Mouse (Mus musculus): ENCODE measurements around the gene Slc35f1. TPM values are rescaled to one million over a fixed set of nuclear protein-coding genes. Genes with fewer than 3 reads are reported as not detected.

The Slc35f1 gene
- polyA plus RNA-seq, 1 experiment from 2014 or later = 44.9 TPM

DNA sequence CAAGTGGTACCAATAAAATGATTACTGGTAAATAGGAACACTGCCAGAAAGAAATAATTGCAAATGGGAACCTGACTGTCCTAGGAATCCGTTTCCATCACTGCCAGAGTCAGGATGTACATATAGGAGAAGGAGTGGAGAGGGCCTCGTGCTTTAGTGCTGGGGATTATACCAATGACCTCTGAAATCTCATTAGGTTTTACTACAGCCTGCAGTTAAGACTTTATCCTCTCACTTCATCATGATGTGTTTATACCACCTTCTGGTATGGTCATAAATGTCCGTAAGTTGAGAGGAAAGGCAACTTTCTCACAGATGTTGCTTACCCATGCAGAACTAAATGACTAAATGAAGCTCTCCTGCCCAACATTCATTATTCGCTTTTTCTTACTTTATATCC, 401.2 kb downstream of the Slc35f1 start:
- no peaks in the 10 kb centered on the region for H3K9me3 ChIP-seq (ENCODE audit: control insufficient read depth, low read length)
- ATAC-seq = no peak
- 84% methylated on average over 4 of the region's 4 CpGs for WGBS
- H3K4me2 ChIP-seq (ENCODE audit: low read length) = no peak overlapping the region
- no peaks in the 10 kb centered on the region for H3K27me3 ChIP-seq (replicated peaks; ENCODE audit: control insufficient read depth, insufficient read depth, low read length)
- H3K4me1 ChIP-seq (replicated peaks; ENCODE audit: control insufficient read depth, insufficient read depth, low read length) = no peaks in the 10 kb centered on the region
- peaks cover 7% of the 10 kb centered on the region for H3K36me3 ChIP-seq (ENCODE audit: control insufficient read depth, insufficient read depth)
- H3K9ac ChIP-seq (replicated peaks; ENCODE audit: low read depth, low read length) = no peak overlapping the region
- H3K4me3 ChIP-seq (replicated peaks; ENCODE audit: low read length) = no peak overlapping the region
- no peak overlapping the region for H3K27ac ChIP-seq (ENCODE audit: low read length)

DNA sequence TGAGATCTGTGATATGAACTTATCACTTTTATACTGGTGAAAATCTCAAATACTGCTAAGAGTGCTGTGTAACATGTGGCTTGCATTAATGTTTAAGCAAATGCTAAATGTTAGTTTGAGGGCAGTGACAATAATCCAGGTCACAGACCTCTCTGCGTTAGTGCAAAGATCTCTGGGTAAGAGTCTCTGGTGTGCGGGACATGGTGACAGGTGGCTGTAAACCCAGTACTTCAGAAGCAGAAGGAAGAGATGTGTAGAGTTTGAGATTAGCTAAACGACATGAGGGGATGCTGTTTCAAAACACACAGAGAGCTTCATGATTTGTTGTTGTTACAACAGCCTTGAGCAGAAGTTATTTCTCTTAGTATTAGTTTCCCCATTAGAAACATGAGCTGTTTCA, 406.1 kb downstream of the Slc35f1 start:
- Histone ChIP-seq H3K9ac (replicated peaks; ENCODE audit: low read depth, low read length) (no peak overlapping the region), H3K9me3 (ENCODE audit: control insufficient read depth, low read length) (no peaks in the 10 kb centered on the region), H3K4me2 (ENCODE audit: low read length) (no peak overlapping the region), H3K27me3 (replicated peaks; ENCODE audit: control insufficient read depth, insufficient read depth, low read length) (no peaks in the 10 kb centered on the region), H3K36me3 (ENCODE audit: control insufficient read depth, insufficient read depth) (no peaks in the 10 kb centered on the region), H3K4me1 (replicated peaks; ENCODE audit: control insufficient read depth, insufficient read depth, low read length) (no peaks in the 10 kb centered on the region), H3K27ac (ENCODE audit: low read length) (no peak overlapping the region), H3K4me3 (replicated peaks; ENCODE audit: low read length) (no peak overlapping the region)
- WGBS = 89% methylated on average over 3 of the region's 3 CpGs
- ATAC-seq = no peak

GRCm38 (mm10) chr10:53100881-53101280, 410.5 kb downstream of the Slc35f1 start:
- Histone ChIP-seq H3K4me2 (ENCODE audit: low read length) (no peak overlapping the region), H3K9me3 (ENCODE audit: control insufficient read depth, low read length) (no peaks in the 10 kb centered on the region), H3K27ac (ENCODE audit: low read length) (no peak overlapping the region), H3K27me3 (replicated peaks; ENCODE audit: control insufficient read depth, insufficient read depth, low read length) (no peaks in the 10 kb centered on the region), H3K4me1 (replicated peaks; ENCODE audit: control insufficient read depth, insufficient read depth, low read length) (peaks cover 2% of the 10 kb centered on the region; the same call in 1 of the 2 replicates), H3K9ac (replicated peaks; ENCODE audit: low read depth, low read length) (no peak overlapping the region), H3K4me3 (replicated peaks; ENCODE audit: low read length) (no peak overlapping the region), H3K36me3 (ENCODE audit: control insufficient read depth, insufficient read depth) (no peaks in the 10 kb centered on the region)
- no peak for ATAC-seq
- 84% methylated on average over 3 of the region's 3 CpGs for WGBS

DNA sequence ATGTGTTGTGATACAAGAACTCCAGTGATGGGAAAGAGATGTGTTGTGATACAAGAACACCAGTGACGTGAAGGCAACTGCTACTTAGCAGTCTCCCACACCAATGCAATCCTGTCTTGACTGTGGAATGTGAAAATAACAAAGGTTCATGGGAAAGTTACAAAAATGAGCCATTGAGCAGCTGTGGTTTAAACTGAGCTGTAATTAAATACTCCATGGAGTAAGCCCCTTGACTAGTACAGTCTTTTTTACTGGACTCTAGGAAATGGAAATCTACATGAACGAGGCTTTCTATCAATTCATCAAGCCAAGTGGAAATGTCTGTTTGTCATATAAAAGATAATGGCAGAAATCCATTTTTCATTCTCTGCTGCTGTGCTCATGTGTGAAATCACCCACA, 411.1 kb downstream of the Slc35f1 start:
- WGBS = 73% methylated on average over 2 of the region's 2 CpGs
- H3K36me3 ChIP-seq (ENCODE audit: control insufficient read depth, insufficient read depth) = no peaks in the 10 kb centered on the region
- no peak overlapping the region for H3K4me2 ChIP-seq (ENCODE audit: low read length)
- no peaks in the 10 kb centered on the region for H3K27me3 ChIP-seq (replicated peaks; ENCODE audit: control insufficient read depth, insufficient read depth, low read length)
- H3K4me1 ChIP-seq (replicated peaks; ENCODE audit: control insufficient read depth, insufficient read depth, low read length) = peaks cover 2% of the 10 kb centered on the region; the same call in 1 of the 2 replicates
- H3K9me3 ChIP-seq (ENCODE audit: control insufficient read depth, low read length) = no peaks in the 10 kb centered on the region
- no peak overlapping the region for H3K4me3 ChIP-seq (replicated peaks; ENCODE audit: low read length)
- ATAC-seq = no peak
- no peak overlapping the region for H3K27ac ChIP-seq (ENCODE audit: low read length)
- H3K9ac ChIP-seq (replicated peaks; ENCODE audit: low read depth, low read length) = no peak overlapping the region

GRCm38 (mm10) chr10:53102423-53102822, 412.1 kb downstream of the Slc35f1 start:
- no peak overlapping the region for H3K27ac ChIP-seq (ENCODE audit: low read length)
- H3K9ac ChIP-seq (replicated peaks; ENCODE audit: low read depth, low read length) = no peak overlapping the region
- H3K9me3 ChIP-seq (ENCODE audit: control insufficient read depth, low read length) = no peaks in the 10 kb centered on the region
- no peaks in the 10 kb centered on the region for H3K27me3 ChIP-seq (replicated peaks; ENCODE audit: control insufficient read depth, insufficient read depth, low read length)
- H3K4me2 ChIP-seq (ENCODE audit: low read length) = no peak overlapping the region
- ATAC-seq = peak; percentile 43; the same call in 1 of the 2 replicates
- 82% methylated on average over 2 of the region's 2 CpGs for WGBS
- no peaks in the 10 kb centered on the region for H3K36me3 ChIP-seq (ENCODE audit: control insufficient read depth, insufficient read depth)
- peaks cover 2% of the 10 kb centered on the region; the same call in 1 of the 2 replicates for H3K4me1 ChIP-seq (replicated peaks; ENCODE audit: control insufficient read depth, insufficient read depth, low read length)
- no peak overlapping the region for H3K4me3 ChIP-seq (replicated peaks; ENCODE audit: low read length)

- Histone ChIP-seq H3K27me3 (replicated peaks; ENCODE audit: control insufficient read depth, insufficient read depth, low read length) (no peaks in the 10 kb centered on the region), H3K9me3 (ENCODE audit: control insufficient read depth, low read length) (no peaks in the 10 kb centered on the region), H3K36me3 (ENCODE audit: control insufficient read depth, insufficient read depth) (no peaks in the 10 kb centered on the region), H3K9ac (replicated peaks; ENCODE audit: low read depth, low read length) (no peak overlapping the region), H3K27ac (ENCODE audit: low read length) (no peak overlapping the region), H3K4me2 (ENCODE audit: low read length) (no peak overlapping the region), H3K4me1 (replicated peaks; ENCODE audit: control insufficient read depth, insufficient read depth, low read length) (peaks cover 13% of the 10 kb centered on the region), H3K4me3 (replicated peaks; ENCODE audit: low read length) (no peak overlapping the region)
- WGBS = 28% methylated on average over 3 of the region's 3 CpGs
- peak; percentile 23; the same call in 1 of the 2 replicates for ATAC-seq
Measured at GRCm38 (mm10) chr10:53115028-53115427, 424.7 kb downstream of the Slc35f1 start.

DNA sequence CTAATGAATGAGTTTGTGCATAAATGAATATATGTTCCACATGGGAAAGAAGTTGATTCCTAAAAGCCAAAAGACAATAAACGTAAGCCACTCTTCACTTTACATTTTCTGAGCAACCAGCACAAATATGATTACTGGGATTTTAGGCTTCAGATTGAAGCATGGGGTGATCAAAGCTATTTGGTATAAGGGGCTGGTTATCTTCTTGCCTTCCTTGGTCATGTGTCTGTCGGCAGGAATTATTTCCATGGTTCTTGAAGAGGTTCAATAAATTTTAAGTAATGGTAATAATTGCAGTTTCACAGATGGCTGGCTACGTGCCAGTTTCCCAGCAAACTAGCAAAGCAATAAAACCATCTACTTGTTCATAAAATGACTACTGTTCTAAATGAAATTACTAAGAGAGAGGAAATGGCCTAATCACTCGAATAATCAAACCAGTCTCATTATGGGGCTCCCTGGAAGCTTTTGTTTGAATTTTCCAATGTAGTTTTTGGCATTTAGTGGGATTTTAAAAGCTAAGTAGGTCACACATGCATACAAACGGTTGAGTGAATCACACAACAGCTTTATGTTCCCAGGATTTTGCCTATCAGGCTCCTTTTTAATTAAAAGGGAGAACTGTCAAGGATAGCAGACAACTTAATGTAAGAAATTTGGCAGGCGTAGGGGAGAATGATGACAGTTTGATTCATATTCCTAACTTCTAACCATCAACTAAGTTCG, 425.5 kb downstream of the Slc35f1 start:
- ATAC-seq = peak; percentile 62
- Histone ChIP-seq H3K4me3 (replicated peaks; ENCODE audit: low read length) (no peak overlapping the region), H3K9me3 (ENCODE audit: control insufficient read depth, low read length) (no peaks in the 10 kb centered on the region), H3K4me1 (replicated peaks; ENCODE audit: control insufficient read depth, insufficient read depth, low read length) (peaks cover 13% of the 10 kb centered on the region), H3K27ac (ENCODE audit: low read length) (peak overlapping the region; percentile 37), H3K36me3 (ENCODE audit: control insufficient read depth, insufficient read depth) (no peaks in the 10 kb centered on the region), H3K4me2 (ENCODE audit: low read length) (no peak overlapping the region), H3K27me3 (replicated peaks; ENCODE audit: control insufficient read depth, insufficient read depth, low read length) (no peaks in the 10 kb centered on the region), H3K9ac (replicated peaks; ENCODE audit: low read depth, low read length) (no peak overlapping the region)
- WGBS = 34% methylated on average over 7 of the region's 7 CpGs

- H3K27me3 ChIP-seq (replicated peaks; ENCODE audit: control insufficient read depth, insufficient read depth, low read length) = no peaks in the 10 kb centered on the region
- no peak for ATAC-seq
- 96% methylated on average over 2 of the region's 2 CpGs for WGBS
Measured at GRCm38 (mm10) chr10:53120608-53121007, 430.3 kb downstream of the Slc35f1 start.

DNA sequence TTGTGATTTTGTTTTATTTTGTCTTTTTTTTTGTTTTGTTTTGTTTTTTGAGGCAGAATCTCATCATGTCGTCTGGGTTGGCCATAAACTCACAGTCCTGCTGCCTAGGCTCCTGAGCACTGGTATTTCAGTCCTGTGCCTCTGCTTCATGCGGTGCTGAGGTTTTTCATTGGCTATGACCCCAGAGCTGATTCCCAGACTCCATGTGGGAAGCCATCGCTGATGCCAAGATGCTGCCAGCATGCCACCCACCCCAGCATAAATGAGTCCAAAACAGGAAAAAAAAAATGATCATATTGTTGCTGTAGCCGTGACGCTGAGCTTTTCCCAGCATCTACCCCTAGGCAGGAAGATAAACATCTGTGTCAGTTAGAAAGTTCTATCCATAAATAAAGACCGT, 434.0 kb downstream of the Slc35f1 start:
- Histone ChIP-seq H3K4me2 (ENCODE audit: low read length) (no peak overlapping the region), H3K4me3 (replicated peaks; ENCODE audit: low read length) (no peak overlapping the region), H3K36me3 (ENCODE audit: control insufficient read depth, insufficient read depth) (no peaks in the 10 kb centered on the region), H3K4me1 (replicated peaks; ENCODE audit: control insufficient read depth, insufficient read depth, low read length) (no peaks in the 10 kb centered on the region), H3K27ac (ENCODE audit: low read length) (no peak overlapping the region), H3K9ac (replicated peaks; ENCODE audit: low read depth, low read length) (no peak overlapping the region), H3K9me3 (ENCODE audit: control insufficient read depth, low read length) (no peaks in the 10 kb centered on the region), H3K27me3 (replicated peaks; ENCODE audit: control insufficient read depth, insufficient read depth, low read length) (no peaks in the 10 kb centered on the region)
- WGBS = 62% methylated on average over 6 of the region's 6 CpGs
- peak; percentile 68 for ATAC-seq

More at GRCm38 (mm10) chr10:53120608-53121007, 430.3 kb downstream of the Slc35f1 start:
- no peak overlapping the region for H3K4me3 ChIP-seq (replicated peaks; ENCODE audit: low read length)
- H3K36me3 ChIP-seq (ENCODE audit: control insufficient read depth, insufficient read depth) = no peaks in the 10 kb centered on the region
- H3K27ac ChIP-seq (ENCODE audit: low read length) = no peak overlapping the region
- H3K4me2 ChIP-seq (ENCODE audit: low read length) = no peak overlapping the region
- H3K9ac ChIP-seq (replicated peaks; ENCODE audit: low read depth, low read length) = no peak overlapping the region
- no peaks in the 10 kb centered on the region for H3K9me3 ChIP-seq (ENCODE audit: control insufficient read depth, low read length)
- peaks cover 9% of the 10 kb centered on the region for H3K4me1 ChIP-seq (replicated peaks; ENCODE audit: control insufficient read depth, insufficient read depth, low read length)
